Mouse (Mus musculus) cerebellum, adult 9-11 months (tissue): ENCODE measurements around the gene Map3k12.
A peak's percentile ranks its signal among the peaks of the same experiment; 100 is the strongest.

Experiments used
- DNase-seq: peaks from one replicate; pipeline ENCODE4 v3.0.0; 2022

Map3k12 gene

GRCm38 (mm10) chr15:102516728-102517404 is at the start of gene Map3k12:
Gene Map3k12 (minus strand): TSS chr15:102517064.
- peak; percentile 92 for DNase-seq

GRCm38 (mm10) chr15:102563681-102564080 is 46.8 kb upstream of the Map3k12 start:
- peak; percentile 65 for DNase-seq

- DNase-seq: no peak
These were observed 46.2 kb upstream of the Map3k12 start for GRCm38 (mm10) chr15:102563061-102563460.

GRCm38 (mm10) chr15:102562491-102562890 is 45.6 kb upstream of the Map3k12 start:
- no peak for DNase-seq

- DNase-seq: no peak
These were observed 40.7 kb upstream of the Map3k12 start for GRCm38 (mm10) chr15:102557580-102557979.

GRCm38 (mm10) chr15:102555581-102555980 is 38.7 kb upstream of the Map3k12 start:
- no peak for DNase-seq

- DNase-seq: no peak
These were observed 35.7 kb upstream of the Map3k12 start for GRCm38 (mm10) chr15:102552599-102552998.

GRCm38 (mm10) chr15:102547478-102547877 is 30.6 kb upstream of the Map3k12 start:
- peak; percentile 96 for DNase-seq

- DNase-seq: peak; percentile 99
These were observed 30.0 kb upstream of the Map3k12 start for GRCm38 (mm10) chr15:102546677-102547427.

- no peak for DNase-seq
These were observed 29.4 kb upstream of the Map3k12 start for GRCm38 (mm10) chr15:102546246-102546645.

- peak; percentile 97 for DNase-seq
These were observed 27.9 kb upstream of the Map3k12 start for GRCm38 (mm10) chr15:102544801-102545200.

- DNase-seq: peak; percentile 38
These were observed 17.1 kb upstream of the Map3k12 start for GRCm38 (mm10) chr15:102533926-102534325.

- DNase-seq: peak; percentile 86
These were observed 15.4 kb upstream of the Map3k12 start for GRCm38 (mm10) chr15:102532106-102532900.

GRCm38 (mm10) chr15:102531586-102531985 is 14.7 kb upstream of the Map3k12 start:
- peak; percentile 35 for DNase-seq

- no peak for DNase-seq
These were observed 13.7 kb upstream of the Map3k12 start for GRCm38 (mm10) chr15:102530566-102530965.

- DNase-seq: no peak
These were observed 11.5 kb upstream of the Map3k12 start for GRCm38 (mm10) chr15:102528396-102528795.

GRCm38 (mm10) chr15:102527936-102528335 is 11.1 kb upstream of the Map3k12 start:
- DNase-seq: no peak

GRCm38 (mm10) chr15:102526111-102527002 is 9.5 kb upstream of the Map3k12 start:
- peak; percentile 14 for DNase-seq

GRCm38 (mm10) chr15:102524892-102525485 is 8.1 kb upstream of the Map3k12 start, which contains the start of gene Npff:
Gene Npff (minus strand): TSS chr15:102524942.
- peak; percentile 86 for DNase-seq

GRCm38 (mm10) chr15:102521480-102521879 is 4.6 kb upstream of the Map3k12 start:
- DNase-seq: peak; percentile 51

GRCm38 (mm10) chr15:102520416-102520815 is 3.6 kb upstream of the Map3k12 start:
- DNase-seq: peak; percentile 77
